In genomic region chr2:155518531-155519270, GRCm38 (mm10) we compare ENCODE assay signal across 8 mouse cellular contexts. TPM values are rescaled to one million over a fixed set of nuclear protein-coding genes. Genes with fewer than 3 reads are reported as not detected.
DNase-seq lines count a peak whose midpoint lies in the region; ATAC-seq and TF ChIP-seq lines count a peak whose summit lies in the region.

No protein-coding gene starts in this region.

- no peaks in the 10 kb centered on the region for H3K27me3 ChIP-seq in testis, adult 2 months (ENCODE audit: control insufficient read depth, insufficient read depth, low read length)
- peaks cover 25% of the 10 kb centered on the region for H3K27me3 ChIP-seq in limb, embryonic 12.5 days

- no peak for ATAC-seq in limb, embryonic 12.5 days (ENCODE audit: insufficient number of reproducible peaks, insufficient read depth, low FRiP score, low TSS enrichment, low read depth)

- peak overlapping the region; percentile 77 for H3K27ac ChIP-seq in testis, adult 2 months (ENCODE audit: control insufficient read depth, insufficient read depth, low read depth, low read length)
- H3K27ac ChIP-seq in limb, embryonic 12.5 days: 0 out of 2 replicates have a peak overlapping the region, but pooled peaks have one; percentile 12

- peak overlapping the region; percentile 94 for H3K4me3 ChIP-seq in testis, adult 2 months (ENCODE audit: control insufficient read depth, low read depth, low read length)
- H3K4me3 ChIP-seq in limb, embryonic 12.5 days (replicated peaks): peak overlapping the region; percentile 57

- H3K9ac ChIP-seq in limb, embryonic 12.5 days (replicated peaks): peak overlapping the region; percentile 61

- WGBS in limb, embryonic 12.5 days: 27% methylated on average over 18 of the region's 18 CpGs

- intact Hi-C loops in left cerebral cortex, postnatal 25 days (cut with DNase I): loop anchor here (5.0 kb wide), 1 partner anchor 244 kb away; no protein-coding TSS in a partner anchor

- no peaks in the 10 kb centered on the region for H3K36me3 ChIP-seq in testis, adult 2 months (ENCODE audit: control insufficient read depth, insufficient read depth, low read length)
- H3K36me3 ChIP-seq in limb, embryonic 12.5 days: no peaks in the 10 kb centered on the region

- H3K4me1 ChIP-seq in testis, adult 2 months (ENCODE audit: control insufficient read depth, insufficient read depth, low read length): peaks cover 5% of the 10 kb centered on the region
- peaks cover 17% of the 10 kb centered on the region for H3K4me1 ChIP-seq in limb, embryonic 12.5 days (replicated peaks)

- no peaks in the 10 kb centered on the region for H3K9me3 ChIP-seq in limb, embryonic 12.5 days

- H3K4me2 ChIP-seq in limb, embryonic 12.5 days: peak overlapping the region; percentile 84

- peak; percentile 34 to 58 for DNase-seq in adrenal gland, adult (ENCODE audit: inconsistent age in 2 of 2, low spot score in 1 of 2)
- DNase-seq in adrenal gland, postnatal 14 days: no peak
- DNase-seq in testis, postnatal 14 days (ENCODE audit: low spot score): no peak
- DNase-seq in embryo, embryonic 10 days (ENCODE audit: low spot score): no peak
- DNase-seq in left cerebral cortex, postnatal 25 days (ENCODE audit: low spot score in 2 of 2): no peak
- no peak for DNase-seq in lung, postnatal 25 days (ENCODE audit: low spot score)

- no peak for TF ChIP-seq CTCF in testis, adult 2 months (IDR thresholded peaks at IDR 0.05; ENCODE audit: control insufficient read depth, insufficient read depth, insufficient replicate concordance, low read depth, low read length)

- TF ChIP-seq POLR2A in testis, adult 2 months (IDR thresholded peaks at IDR 0.05; ENCODE audit: control insufficient read depth, low read depth, low read length): no peak

RNA-seq across cellular contexts. Expression of gene Ggt7, which starts 0.7 kb away (rescaled TPM):
- total RNA-seq in adrenal gland, postnatal 14 days (2021): 3.8 and 6.7 TPM in 2 replicates
- polyA plus RNA-seq in testis, adult 2 months (2012; rRNA removed): 70.4 and 76.2 TPM in 2 replicates
- polyA plus RNA-seq in limb, embryonic 12.5 days (2016; fragmentation: Nextera tagmentation; extraction: Ambion mirVana): 5.5 and 7.8 TPM in 2 replicates
- 100 to 1,000 TPM; 115 to 122 TPM for total RNA-seq in left cerebral cortex, postnatal 25 days (2021)

RNA-seq across cellular contexts. Expression of gene Acss2, which starts 1.0 kb away (rescaled TPM):
- total RNA-seq in adrenal gland, postnatal 14 days (2021): 30.1 and 34.5 TPM in 2 replicates
- 59.5 TPM in 2 replicates for polyA plus RNA-seq in testis, adult 2 months (2012; rRNA removed)
- 12.1 and 14.8 TPM in 2 replicates for polyA plus RNA-seq in limb, embryonic 12.5 days (2016; fragmentation: Nextera tagmentation; extraction: Ambion mirVana)
- total RNA-seq in left cerebral cortex, postnatal 25 days (2021): 10 to 100 TPM; 56.4 to 60.5 TPM

RNA-seq across cellular contexts. Expression of gene Ncoa6, which starts 45.0 kb away (rescaled TPM):
- total RNA-seq in adrenal gland, postnatal 14 days (2021): 39.5 and 43.5 TPM in 2 replicates
- 93.0 and 103 TPM in 2 replicates for polyA plus RNA-seq in testis, adult 2 months (2012; rRNA removed)
- 24.0 and 29.1 TPM in 2 replicates for polyA plus RNA-seq in limb, embryonic 12.5 days (2016; fragmentation: Nextera tagmentation; extraction: Ambion mirVana)
- 10 to 100 TPM; 65.1 to 65.8 TPM for total RNA-seq in left cerebral cortex, postnatal 25 days (2021)

Comparison
In these comparisons a context has a peak if more than half of its experiments do, and no peak if none do; other contexts are left out.
1. DNase-seq: peak in adrenal gland, adult (2 of 2); none in adrenal gland, postnatal 14 days (single experiment), testis, postnatal 14 days (single experiment), embryo, embryonic 10 days (single experiment), left cerebral cortex, postnatal 25 days (0 of 2) and lung, postnatal 25 days (single experiment).
2. RNA of gene Ggt7, which starts 0.7 kb away (total RNA-seq): 115 to 122 TPM in left cerebral cortex, postnatal 25 days; 3.8 to 6.7 TPM in adrenal gland, postnatal 14 days; every median in the first group is over 10 times any median in the second.